Mouse (Mus musculus): ENCODE measurements around the gene Prg3. TPM values are rescaled to one million over a fixed set of nuclear protein-coding genes. Genes with fewer than 3 reads are reported as not detected.

The Prg3 gene
- total and polyA plus RNA-seq, 3 experiments: not detected

DNA sequence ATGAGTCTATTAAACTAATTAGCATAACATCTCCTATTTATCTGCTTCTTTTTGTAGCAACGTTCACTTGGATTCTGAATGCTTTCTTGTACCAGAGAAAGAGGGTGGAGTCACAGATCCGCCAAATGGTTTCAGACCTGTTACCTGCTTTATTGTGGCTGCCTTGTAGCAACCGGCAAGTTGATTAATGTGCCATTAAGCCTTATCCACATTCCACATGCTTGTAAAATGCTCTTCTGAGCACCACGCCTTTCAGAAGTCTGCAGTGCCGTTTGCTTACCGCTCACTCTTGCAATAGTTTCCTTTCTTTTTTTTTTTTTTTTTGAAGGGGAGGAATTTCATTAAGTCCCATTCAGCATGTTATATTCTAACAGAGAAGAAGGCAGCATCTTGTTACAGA is 41.9 kb downstream of the Prg3 start:
- no peak for TF ChIP-seq EP300 (IDR thresholded peaks at IDR 0.05; ENCODE audit: low read length)
- TF ChIP-seq IRF4 (IDR thresholded peaks at IDR 0.05; ENCODE audit: low read depth, low read length): no peak
- no peak for TF ChIP-seq GABPA (IDR thresholded peaks at IDR 0.05; ENCODE audit: insufficient replicate concordance, low read depth, low read length)
- TF ChIP-seq ETS1 (conservative IDR thresholded peaks at IDR 0.05; ENCODE audit: low read depth, low read length): no peak
- TF ChIP-seq CHD2 (IDR thresholded peaks at IDR 0.05; ENCODE audit: low read length): no peak
- TF ChIP-seq MEF2A (IDR thresholded peaks at IDR 0.05; ENCODE audit: borderline replicate concordance, low read depth, low read length): no peak
- TF ChIP-seq POLR2A (IDR thresholded peaks at IDR 0.05; ENCODE audit: low read depth, low read length): no peak
- no peak for DNase-seq (ENCODE audit: extremely low read depth)
- dilution Hi-C loops (cut with MboI; ENCODE audit: extremely low pct_ligation_motif_present, extremely low pct_unique_long_range_greater_than_20kb, low sequenced_read_pairs) (no loop called here), in situ Hi-C loops (cut with MboI; ENCODE audit: low pct_ligation_motif_present, low pct_unique_long_range_greater_than_20kb, low sequenced_read_pairs) (loop anchor here (10.0 kb wide), 1 partner anchor 205 kb away; the partner anchor contains the start of genes Smtnl1 and Timm10)
- Histone ChIP-seq H3K27ac (ENCODE audit: insufficient read depth, low read depth) (no peak overlapping the region), H3K36me3 (replicated peaks in 1 of 2; ENCODE audit: control insufficient read depth in 1 of 2, insufficient read depth in 1 of 2, low read length in 1 of 2) (peaks cover 0 to 5% of the 10 kb centered on the region in 2 experiments), H3K9ac (ENCODE audit: insufficient read depth, low read depth) (no peak overlapping the region), H3K9me3 (replicated peaks; ENCODE audit: low read length) (no peaks in the 10 kb centered on the region), H3K4me3 (replicated peaks in 1 of 3; ENCODE audit: low read depth in 2 of 3, low read length in 2 of 3, poor library complexity in 1 of 3) (no peak overlapping the region), H3K4me1 (ENCODE audit: control insufficient read depth in 1 of 2, insufficient read depth in 2 of 2) (peaks cover 14 to 51% of the 10 kb centered on the region in 2 experiments), H3K27me3 (replicated peaks) (no peaks in the 10 kb centered on the region), H3K4me2 (ENCODE audit: insufficient read depth, low read depth, poor library complexity, severe bottlenecking) (no peak overlapping the region), H3K79me2 (replicated peaks; ENCODE audit: control insufficient read depth, extremely low read depth, insufficient read depth, poor library complexity, severe bottlenecking) (no peaks in the 10 kb centered on the region)

DNA sequence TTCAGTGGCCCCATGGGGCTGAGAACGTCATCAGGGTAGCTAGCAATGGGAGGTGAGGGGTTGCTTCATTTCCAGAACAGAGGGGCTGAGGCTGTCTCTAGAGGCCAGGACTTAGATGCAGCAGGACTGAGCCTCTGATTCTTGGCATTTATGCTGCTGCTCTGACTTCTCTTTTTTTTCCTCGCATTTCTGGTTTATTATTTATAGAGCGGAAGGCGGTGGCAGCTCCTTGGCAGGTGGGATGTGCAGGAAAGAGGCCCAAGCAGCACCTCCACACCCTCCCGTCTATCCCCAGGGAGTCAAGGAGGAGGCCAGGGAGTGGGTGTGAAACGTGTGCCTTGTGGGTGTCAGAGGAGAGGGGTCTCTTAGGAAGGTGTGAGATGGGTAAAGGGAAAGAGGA is 43.0 kb downstream of the Prg3 start:
- H3K9me3 ChIP-seq (replicated peaks; ENCODE audit: low read length): no peaks in the 10 kb centered on the region
- H3K79me2 ChIP-seq (replicated peaks; ENCODE audit: control insufficient read depth, extremely low read depth, insufficient read depth, poor library complexity, severe bottlenecking): no peaks in the 10 kb centered on the region
- TF ChIP-seq SMC3 (IDR thresholded peaks at IDR 0.05; ENCODE audit: low read depth, low read length) (no peak), MYC (IDR thresholded peaks at IDR 0.05; ENCODE audit: low read depth, low read length) (no peak), CHD2 (IDR thresholded peaks at IDR 0.05; ENCODE audit: low read length) (no peak), MAZ (IDR thresholded peaks at IDR 0.05; ENCODE audit: low read depth, low read length) (no peak), BHLHE40 (IDR thresholded peaks at IDR 0.05; ENCODE audit: low read depth, low read length) (no peak), TCF12 (IDR thresholded peaks at IDR 0.05; ENCODE audit: low read depth, low read length) (no peak), KAT2A (IDR thresholded peaks at IDR 0.05; ENCODE audit: insufficient replicate concordance, low read length) (no peak), CTCF (conservative IDR thresholded peaks at IDR 0.05 in 1 of 2, IDR thresholded peaks at IDR 0.05 in 1 of 2; ENCODE audit: low read depth in 2 of 2, low read length in 2 of 2) (no peak), NRF1 (IDR thresholded peaks at IDR 0.05; ENCODE audit: low read depth, low read length) (no peak), MAX (IDR thresholded peaks at IDR 0.05; ENCODE audit: low read length) (no peak), ZC3H11A (IDR thresholded peaks at IDR 0.05; ENCODE audit: low read depth, low read length) (no peak), ELF1 (IDR thresholded peaks at IDR 0.05; ENCODE audit: low read depth, low read length) (no peak), MXI1 (IDR thresholded peaks at IDR 0.05; ENCODE audit: low read depth, low read length) (no peak), GABPA (IDR thresholded peaks at IDR 0.05; ENCODE audit: insufficient replicate concordance, low read depth, low read length) (no peak), RCOR1 (conservative IDR thresholded peaks at IDR 0.05; ENCODE audit: low read depth, low read length) (no peak)
- dilution Hi-C loops (cut with MboI; ENCODE audit: extremely low pct_ligation_motif_present, extremely low pct_unique_long_range_greater_than_20kb, low sequenced_read_pairs) (no loop called here), in situ Hi-C loops (cut with MboI; ENCODE audit: low pct_ligation_motif_present, low pct_unique_long_range_greater_than_20kb, low sequenced_read_pairs) (no loop called here)
- H3K4me1 ChIP-seq (ENCODE audit: control insufficient read depth in 1 of 2, insufficient read depth in 2 of 2): peaks cover 14 to 62% of the 10 kb centered on the region in 2 experiments
- no peak overlapping the region for H3K27ac ChIP-seq (ENCODE audit: insufficient read depth, low read depth)
- peaks cover 0 to 5% of the 10 kb centered on the region in 2 experiments for H3K36me3 ChIP-seq (replicated peaks in 1 of 2; ENCODE audit: control insufficient read depth in 1 of 2, insufficient read depth in 1 of 2, low read length in 1 of 2)
- H3K4me2 ChIP-seq (ENCODE audit: insufficient read depth, low read depth, poor library complexity, severe bottlenecking): no peak overlapping the region
- no peak for DNase-seq (ENCODE audit: extremely low read depth)
- no peaks in the 10 kb centered on the region for H3K27me3 ChIP-seq (replicated peaks)
- H3K9ac ChIP-seq (ENCODE audit: insufficient read depth, low read depth): no peak overlapping the region
- no peak overlapping the region for H3K4me3 ChIP-seq (replicated peaks in 1 of 3; ENCODE audit: low read depth in 2 of 3, low read length in 2 of 3, poor library complexity in 1 of 3)

All from CH12.LX (cell line).